Mouse (Mus musculus): ENCODE data around the gene Ranbp3.

Ranbp3 gene

DNA sequence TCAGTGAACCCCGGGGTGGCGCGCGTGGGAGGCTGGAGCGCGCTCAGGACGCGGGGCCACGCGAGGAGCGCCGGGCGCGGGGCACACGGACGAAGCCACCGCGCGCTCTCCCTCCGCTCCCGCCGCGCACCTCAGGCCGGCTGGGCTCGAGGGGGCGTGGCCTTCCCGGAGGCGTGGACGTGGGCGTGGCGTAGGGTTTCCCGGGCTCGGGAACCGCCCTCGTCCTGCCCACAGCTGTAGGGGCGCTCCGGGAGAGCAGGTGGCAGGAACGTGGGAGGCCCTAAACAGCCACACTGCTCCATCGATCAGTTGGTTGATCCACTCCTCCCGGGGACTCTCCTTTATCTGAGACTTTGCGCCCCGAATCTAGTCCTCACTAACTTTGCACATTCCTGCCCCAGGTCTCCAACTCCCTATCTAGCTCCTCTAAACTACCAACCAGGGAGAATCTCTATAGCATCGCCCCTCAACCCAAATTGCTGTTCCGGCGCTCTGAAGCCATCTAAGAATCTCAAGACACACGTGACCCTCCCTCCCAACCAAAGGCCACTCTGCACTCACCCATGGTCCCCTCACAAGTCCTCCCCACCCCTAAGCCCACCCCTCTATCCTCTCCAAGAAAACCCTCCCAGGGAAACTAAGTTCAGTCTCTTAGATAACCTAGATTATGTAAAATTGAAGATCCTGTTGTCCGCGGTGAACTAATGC lies 84.5 kb downstream of the Ranbp3 start, which contains the start of gene Nrtn:
Gene Nrtn, minus strand, starts transcription at position 115 of the 708 bp plus-strand sequence.
- peaks cover 46% of the 10 kb centered on the region for H3K27me3 ChIP-seq (ENCODE audit: insufficient read depth, low read length)
- no peaks in the 10 kb centered on the region for H3K9me3 ChIP-seq (ENCODE audit: low read length)
- TF ChIP-seq POU5F1 (IDR thresholded peaks at IDR 0.05; ENCODE audit: borderline replicate concordance, low read length), result no peak
- TF ChIP-seq CTCF (conservative IDR thresholded peaks at IDR 0.05; ENCODE audit: low read length), result no peak
- TF ChIP-seq NANOG (IDR thresholded peaks at IDR 0.05; ENCODE audit: borderline replicate concordance, low read length), result no peak
- H3K4me3 ChIP-seq (replicated peaks; ENCODE audit: low read length), result peak within 1 kb of the TSS; percentile 88
- H3K4me1 ChIP-seq (replicated peaks; ENCODE audit: low read depth, low read length), result peaks cover 68% of the 10 kb centered on the region
- H3K36me3 ChIP-seq (ENCODE audit: insufficient read depth, low read length), result no peaks in the 10 kb centered on the region

DNA sequence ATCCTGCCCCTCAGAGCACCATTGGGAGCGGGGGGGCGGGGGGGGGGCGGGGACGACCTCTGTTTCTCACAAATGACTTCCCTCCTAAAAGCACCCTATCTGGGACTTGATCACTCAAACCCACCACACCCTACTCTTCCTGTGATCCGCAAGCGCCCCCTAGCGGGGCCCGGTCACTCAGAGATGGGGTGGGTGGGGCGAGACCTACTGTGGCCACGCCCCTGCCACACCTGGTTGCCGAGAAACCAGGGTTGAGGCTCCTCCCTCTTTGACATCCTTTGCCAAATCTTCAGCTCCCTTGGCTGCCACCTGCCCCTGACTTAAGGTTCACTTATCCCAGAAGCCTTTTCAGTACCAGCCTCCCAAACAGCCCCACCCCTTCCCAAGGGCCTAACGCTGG lies 85.0 kb downstream of the Ranbp3 start:
- no peaks in the 10 kb centered on the region for H3K9me3 ChIP-seq (ENCODE audit: low read length)
- H3K4me1 ChIP-seq (replicated peaks; ENCODE audit: low read depth, low read length), result peaks cover 68% of the 10 kb centered on the region
- TF ChIP-seq CTCF (conservative IDR thresholded peaks at IDR 0.05; ENCODE audit: low read length) (peak; percentile 64), NANOG (IDR thresholded peaks at IDR 0.05; ENCODE audit: borderline replicate concordance, low read length) (no peak), POU5F1 (IDR thresholded peaks at IDR 0.05; ENCODE audit: borderline replicate concordance, low read length) (no peak)
- H3K27me3 ChIP-seq (ENCODE audit: insufficient read depth, low read length), result peaks cover 41% of the 10 kb centered on the region
- H3K36me3 ChIP-seq (ENCODE audit: insufficient read depth, low read length), result no peaks in the 10 kb centered on the region
- H3K4me3 ChIP-seq (replicated peaks; ENCODE audit: low read length), result no peak overlapping the region; the same call in 1 of the 2 replicates

DNA sequence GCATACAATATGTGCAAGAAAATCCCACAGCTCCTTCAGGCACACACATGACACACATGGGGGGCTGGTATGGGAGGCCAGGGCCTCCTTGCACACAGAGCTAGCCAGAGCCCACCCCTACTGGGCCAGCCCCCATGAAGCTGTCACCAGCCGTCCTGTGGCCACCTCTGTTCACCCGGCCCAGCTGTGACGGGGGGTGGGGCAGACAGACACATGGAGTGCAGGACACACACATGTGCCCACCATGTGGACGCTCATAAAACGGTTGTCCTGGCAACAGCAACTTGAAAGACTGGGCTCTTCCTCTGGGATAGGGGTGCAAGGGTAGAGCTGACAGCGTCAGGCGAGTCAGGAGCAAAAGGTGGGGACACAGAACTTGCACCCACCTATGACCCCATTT lies 86.2 kb downstream of the Ranbp3 start:
- H3K4me3 ChIP-seq (replicated peaks; ENCODE audit: low read length), result no peak overlapping the region
- peaks cover 67% of the 10 kb centered on the region for H3K4me1 ChIP-seq (replicated peaks; ENCODE audit: low read depth, low read length)
- peaks cover 30% of the 10 kb centered on the region for H3K27me3 ChIP-seq (ENCODE audit: insufficient read depth, low read length)
- TF ChIP-seq POU5F1 (IDR thresholded peaks at IDR 0.05; ENCODE audit: borderline replicate concordance, low read length) (no peak), NANOG (IDR thresholded peaks at IDR 0.05; ENCODE audit: borderline replicate concordance, low read length) (no peak), CTCF (conservative IDR thresholded peaks at IDR 0.05; ENCODE audit: low read length) (no peak)
- H3K9me3 ChIP-seq (ENCODE audit: low read length), result no peaks in the 10 kb centered on the region
- no peaks in the 10 kb centered on the region for H3K36me3 ChIP-seq (ENCODE audit: insufficient read depth, low read length)

DNA sequence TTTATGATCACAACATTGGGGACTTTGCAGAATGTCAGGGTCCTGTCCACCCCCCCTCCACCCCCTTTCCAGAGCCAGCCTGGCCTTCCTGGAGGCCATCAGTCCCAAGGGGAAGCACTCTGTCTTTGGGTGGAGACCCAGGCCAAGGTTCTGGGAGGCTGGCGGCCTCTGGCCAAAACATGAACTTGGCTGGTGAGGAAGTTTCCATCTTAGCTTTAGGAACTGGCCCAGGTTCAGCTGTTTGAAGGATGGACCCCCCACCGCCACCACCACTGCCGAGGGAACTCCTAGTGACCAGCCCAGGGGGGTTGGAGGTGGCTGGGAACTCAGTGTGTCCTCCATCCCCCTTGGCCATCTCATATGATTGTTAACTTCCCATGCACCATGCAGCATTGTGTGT lies 88.0 kb downstream of the Ranbp3 start:
- Histone ChIP-seq H3K36me3 (ENCODE audit: insufficient read depth, low read length) (peaks cover 4% of the 10 kb centered on the region; the same call in 1 of the 2 replicates), H3K9me3 (ENCODE audit: low read length) (no peaks in the 10 kb centered on the region), H3K27me3 (ENCODE audit: insufficient read depth, low read length) (peaks cover 12% of the 10 kb centered on the region), H3K4me3 (replicated peaks; ENCODE audit: low read length) (no peak overlapping the region), H3K4me1 (replicated peaks; ENCODE audit: low read depth, low read length) (peaks cover 57% of the 10 kb centered on the region)
- no peak for TF ChIP-seq CTCF (conservative IDR thresholded peaks at IDR 0.05; ENCODE audit: low read length)
- no peak for TF ChIP-seq NANOG (IDR thresholded peaks at IDR 0.05; ENCODE audit: borderline replicate concordance, low read length)
- TF ChIP-seq POU5F1 (IDR thresholded peaks at IDR 0.05; ENCODE audit: borderline replicate concordance, low read length), result no peak
